Mouse (Mus musculus) monocyte, adult 2 months (primary cell): ENCODE results near the gene Veph1.
"Not testable (repeated sequence)": the region's sequence is repeated elsewhere in the genome, so short reads cannot be mapped to it uniquely, and the experiment has no call there.

ENCODE experiments used
- DNase-seq, 2 experiments: peaks; one replicate each; pipeline ENCODE4 v3.0.0; 2022; ENCODE audit warnings: low spot score in 2 of 2, low read depth in 1 of 2

Veph1 gene

DNA sequence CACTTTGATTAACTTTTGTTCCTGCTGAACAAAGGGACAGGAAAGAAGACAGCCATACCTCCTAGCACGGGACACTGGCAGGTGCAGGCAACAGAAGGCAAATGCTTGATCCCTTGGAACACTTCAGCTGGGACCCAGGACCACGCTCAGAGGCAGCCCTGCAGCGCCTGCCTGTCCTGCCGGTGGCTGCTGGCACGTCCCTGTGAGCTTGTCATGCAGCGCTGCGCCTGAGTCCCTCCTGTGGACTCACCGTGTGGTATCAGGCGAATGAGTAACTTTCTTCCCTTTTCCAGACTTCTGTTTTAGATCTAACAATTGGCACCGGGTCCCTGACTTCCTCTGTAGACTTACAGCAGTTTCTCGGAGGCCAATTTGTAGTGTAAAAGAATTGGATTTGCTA lies at the start of gene Veph1:
TSS of gene Veph1 (minus strand) at position 293 of the 400 bp plus-strand sequence.
- no peak for DNase-seq

DNA sequence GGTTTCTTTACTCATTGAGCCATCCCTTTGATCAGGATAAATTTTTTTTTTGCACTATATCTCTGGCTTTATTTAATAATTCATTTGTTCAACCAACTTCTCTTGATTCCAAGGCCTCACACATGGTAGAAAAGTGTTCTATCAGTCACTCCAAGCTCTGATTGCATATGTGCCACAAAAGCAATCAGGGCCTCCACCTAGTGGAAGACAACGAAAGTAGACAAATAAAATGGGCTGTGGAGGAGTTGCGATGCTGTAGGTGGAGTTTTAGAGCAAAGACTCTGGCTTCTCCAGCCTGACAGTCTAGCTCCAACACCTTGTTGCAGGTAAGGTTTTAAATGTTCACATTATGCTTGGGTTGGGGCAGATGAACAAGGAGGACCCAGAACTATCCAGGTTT lies 44.1 kb upstream of the Veph1 start:
- DNase-seq = no peak

DNA sequence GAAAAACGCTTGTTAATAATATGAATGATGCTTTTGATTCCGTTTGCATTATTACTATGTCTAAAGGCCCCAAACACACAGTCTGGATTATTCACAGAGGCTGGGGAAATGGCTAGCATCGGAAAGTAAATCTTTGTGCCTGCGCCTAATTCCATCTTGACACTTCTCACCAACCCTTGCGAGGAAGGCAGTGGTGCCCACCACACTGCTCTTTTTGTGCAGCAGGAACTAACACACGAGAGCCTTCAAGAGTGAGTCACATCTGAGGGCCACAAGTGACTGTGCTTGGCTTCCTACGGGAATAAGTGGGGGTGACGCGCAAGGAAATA lies 35.7 kb upstream of the Veph1 start:
- no peak for DNase-seq

DNA sequence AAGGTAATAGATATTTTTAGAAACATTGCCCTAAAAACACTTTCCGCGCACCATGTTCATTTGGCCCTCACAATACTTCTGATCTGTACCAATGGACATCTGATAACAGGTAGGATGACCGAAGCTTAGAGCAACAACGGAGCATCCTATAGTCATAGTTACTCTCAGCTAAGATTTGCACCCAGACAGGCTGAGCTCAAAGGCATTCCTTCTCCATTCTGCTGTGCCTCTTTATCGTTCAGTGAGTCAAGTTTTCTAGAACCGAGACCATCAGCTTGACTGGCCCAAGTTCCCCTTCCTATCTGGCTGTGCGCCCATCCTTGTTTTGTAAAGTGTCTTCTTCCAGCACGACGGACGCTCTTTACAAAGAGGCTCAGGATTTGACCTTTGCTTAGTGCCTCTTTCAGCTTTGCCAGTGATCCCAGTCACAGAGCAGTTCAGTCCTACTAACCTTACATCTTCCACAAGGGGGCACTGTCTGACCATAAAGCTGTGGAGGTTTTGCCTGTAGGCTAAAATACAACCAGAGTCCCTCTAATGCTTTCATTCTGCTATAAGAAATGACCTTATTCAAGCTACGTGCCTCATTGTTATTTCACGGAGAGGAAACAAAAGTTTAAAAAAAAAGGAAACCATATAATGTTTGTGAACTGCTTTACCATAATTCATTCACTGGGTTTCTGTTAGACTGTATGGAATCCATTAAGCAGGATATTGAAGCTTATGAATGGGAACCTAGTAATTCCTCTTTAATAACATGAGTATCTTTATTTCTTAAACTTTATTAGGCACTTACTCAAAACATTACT lies 35.2 kb upstream of the Veph1 start:
- DNase-seq = no peak

DNA sequence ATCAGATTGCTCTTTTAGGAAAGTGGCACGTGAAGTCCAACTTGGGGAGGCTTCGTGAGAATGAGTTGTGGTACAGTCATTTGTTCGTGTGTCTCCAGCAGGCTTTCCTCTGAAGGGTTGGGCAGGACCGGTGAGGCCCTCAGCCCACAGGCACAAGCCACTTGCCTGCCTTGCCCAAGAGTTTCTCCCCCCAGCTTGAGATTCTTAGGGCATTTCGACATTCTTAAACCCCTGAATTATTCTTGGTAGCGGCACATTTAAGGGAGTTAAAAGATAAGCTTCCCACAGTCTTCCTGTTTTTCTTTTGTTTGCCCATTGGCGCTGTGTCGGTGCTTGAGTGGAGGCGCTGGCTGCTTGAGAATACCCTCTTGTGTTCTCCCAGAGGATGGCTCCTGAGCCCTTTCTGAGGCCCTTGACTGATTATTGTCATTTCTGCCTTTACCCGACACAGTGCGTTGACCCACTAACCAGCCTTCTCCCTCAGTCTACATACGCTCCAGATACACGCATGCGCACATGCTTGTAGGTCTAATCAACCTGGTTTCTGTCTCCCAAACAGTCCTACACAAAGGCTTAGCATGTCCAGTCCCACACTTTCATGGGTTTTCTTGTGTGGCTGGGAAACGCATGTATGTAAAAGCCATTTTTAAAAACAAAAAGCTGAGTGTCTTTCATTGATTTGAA lies 34.4 kb upstream of the Veph1 start:
- no peak for DNase-seq

DNA sequence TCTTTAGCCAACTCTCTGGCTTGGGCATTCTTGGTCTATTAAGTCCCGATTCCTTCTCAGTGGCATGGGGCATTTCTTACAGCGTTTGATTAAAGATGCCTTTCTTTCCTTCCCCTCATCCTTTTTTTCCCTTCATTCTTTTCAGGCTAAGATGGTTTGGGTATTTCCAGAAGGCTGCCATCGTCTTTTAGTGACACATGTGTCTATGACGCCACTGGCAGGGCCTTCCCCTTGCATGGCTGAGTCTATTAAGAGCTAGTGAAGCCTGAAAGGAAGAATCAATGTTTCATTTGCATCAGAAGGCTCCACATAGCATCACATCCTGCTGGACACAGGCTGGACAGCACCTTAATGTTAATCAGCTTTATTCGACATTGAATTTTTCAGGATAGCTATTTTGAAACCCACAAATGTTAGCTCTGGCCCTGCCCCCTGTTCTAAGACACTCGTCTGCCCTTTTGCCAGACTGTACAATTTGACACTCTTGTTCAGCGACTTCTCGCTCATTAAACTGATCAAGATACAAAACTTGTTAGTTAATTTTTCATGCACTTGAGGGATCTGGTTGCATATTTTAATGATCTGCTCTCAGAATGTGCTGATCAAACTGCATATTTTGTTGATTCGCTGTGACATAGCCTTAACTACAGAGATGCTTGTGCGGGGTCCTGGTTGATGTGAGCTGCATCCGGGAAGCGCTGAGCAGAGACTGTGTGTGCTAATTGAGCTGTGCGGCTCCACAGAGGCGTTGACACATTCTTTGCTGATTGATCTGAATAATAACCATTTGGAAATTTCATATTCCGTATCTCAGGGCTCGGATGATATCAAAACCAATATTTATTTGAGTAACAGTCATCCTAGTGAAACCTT lies 29.6 kb upstream of the Veph1 start:
- DNase-seq = no peak

DNA sequence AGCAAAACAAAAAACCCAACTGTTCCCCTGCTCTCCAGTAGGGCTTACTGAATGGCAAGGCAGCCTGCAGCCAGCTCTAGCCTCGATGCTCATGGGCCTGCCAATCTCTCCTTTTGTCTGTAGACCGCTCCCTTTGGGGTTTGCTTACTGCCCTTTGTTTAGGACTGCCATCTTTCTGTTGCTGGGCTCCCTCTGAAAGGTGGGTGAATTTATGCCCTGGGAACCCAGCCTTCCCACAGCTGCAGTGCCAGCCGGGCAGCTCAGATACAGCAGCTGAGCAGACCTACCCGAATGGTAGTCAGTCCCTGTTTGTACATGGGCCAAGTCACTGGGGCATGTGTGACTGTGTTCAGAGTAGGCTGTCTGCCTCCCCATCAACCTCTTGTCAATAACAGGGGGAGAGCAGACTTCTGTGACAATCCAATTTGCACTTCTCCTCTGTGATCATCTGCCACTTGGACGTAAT lies 28.9 kb upstream of the Veph1 start:
- DNase-seq = no peak

DNA sequence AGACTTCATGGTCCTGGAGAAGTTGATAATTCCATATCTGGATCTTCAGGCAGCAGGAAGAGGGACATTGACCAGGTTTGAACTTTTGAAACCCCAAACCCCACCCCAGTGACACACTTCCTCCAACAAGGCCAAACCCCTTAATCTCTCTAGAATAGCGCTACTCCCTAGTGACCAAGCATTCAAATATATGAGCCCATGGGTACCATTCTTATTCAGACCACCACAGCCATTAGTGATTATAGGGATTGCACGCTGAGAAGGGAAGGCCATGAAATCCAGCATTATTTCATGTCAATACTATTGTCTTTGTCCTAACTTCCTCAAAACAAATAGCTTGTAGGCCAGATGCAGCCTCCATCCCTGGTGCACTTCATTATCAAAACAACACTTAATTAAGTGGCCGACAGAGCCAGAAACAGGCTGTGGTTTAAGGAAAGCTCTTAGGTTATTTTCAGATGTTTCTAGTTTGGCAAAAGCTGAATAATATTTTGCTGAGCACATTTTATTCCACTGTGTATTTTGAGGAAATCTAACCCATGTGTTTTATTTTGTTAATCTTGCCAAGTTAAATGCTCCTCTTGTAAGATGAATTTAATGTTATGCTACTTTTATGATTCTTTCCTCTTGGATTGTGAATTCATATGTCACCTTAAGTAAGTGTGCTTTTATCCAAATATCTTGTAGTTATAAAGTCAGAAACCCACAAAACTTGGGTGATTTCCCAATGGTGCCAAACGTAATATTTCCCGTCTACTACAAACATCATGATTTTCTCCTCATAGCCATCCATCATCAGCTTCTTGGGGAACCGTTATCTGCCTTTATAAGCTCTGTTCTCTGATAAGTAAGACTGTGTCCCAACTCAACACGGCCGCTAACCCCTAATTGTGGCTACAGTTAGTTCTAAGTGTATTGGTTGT lies 18.4 kb upstream of the Veph1 start:
- DNase-seq = no peak

DNA sequence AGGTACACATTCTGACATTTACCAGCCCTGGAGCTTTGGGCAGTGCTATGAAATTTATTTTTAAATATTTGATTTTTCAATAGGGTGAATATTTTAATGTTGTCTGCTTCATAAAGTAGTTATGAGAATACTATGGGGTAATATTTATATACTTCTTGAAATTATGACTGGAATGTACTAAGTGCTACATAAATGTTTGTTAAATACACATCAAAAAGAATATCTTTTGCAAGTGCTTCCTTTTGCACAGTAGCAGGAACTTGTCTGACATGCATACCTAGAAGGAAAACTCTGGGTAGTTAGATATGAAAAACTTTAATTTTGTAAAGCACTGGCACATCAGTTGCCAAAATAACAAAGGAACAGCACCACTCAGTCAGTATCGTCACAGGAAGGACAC lies 13.9 kb upstream of the Veph1 start:
- no peak for DNase-seq

DNA sequence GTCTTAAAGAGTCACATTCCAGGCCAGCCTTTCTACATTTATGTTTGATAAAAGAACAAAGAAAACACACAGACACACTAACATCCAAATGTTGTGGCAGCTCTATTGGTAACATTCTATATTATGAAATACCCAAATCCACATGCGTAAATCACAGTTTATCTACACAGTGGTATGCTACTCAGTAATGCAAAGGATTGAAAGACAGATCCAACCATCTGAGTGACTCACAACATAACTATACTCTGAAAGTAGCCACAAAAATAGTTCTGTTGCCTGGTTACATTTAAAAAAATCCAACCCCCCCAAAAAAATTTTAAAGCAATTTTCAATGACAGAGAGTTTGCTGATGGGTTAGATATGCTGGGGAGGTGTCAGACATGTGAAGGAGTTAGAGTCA lies 12.9 kb upstream of the Veph1 start:
- no peak for DNase-seq

DNA sequence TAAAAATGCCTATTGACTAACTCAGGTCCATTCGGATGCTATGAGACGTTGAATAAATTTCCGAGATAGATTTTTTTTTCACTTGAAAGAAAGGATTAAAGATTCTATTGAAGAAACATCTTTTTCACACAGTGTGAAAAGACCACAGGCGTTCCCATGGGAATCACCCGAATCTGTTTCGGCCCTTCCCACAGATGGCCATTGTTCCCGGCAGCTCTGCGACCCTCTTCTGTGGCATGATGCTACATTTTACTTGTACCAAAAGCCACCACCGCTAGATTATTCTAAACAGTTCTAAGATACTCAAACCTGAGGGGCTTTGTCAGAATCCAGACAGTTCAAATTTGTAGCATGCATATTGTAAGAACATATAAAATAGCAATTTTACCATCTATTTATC lies 1.4 kb downstream of the Veph1 start:
- DNase-seq = no peak

DNA sequence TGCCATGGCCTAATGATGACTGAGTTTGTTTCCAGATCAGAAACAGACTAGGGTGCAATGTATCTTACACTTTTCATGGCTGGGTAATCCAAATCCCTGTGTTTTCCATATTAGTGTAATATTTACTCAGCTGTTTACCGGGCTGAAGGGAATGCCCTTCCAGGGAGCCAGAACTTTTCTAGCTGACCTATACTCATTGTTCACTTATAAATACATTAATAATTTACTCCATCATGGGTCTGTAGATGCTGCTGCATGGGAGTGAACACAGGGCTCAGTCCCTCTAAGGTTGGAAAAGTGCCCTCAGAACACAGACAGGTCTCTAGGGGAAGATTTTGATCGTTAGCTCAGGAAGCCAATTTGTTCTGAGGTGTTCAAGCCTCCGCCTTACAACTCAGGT lies 1.9 kb downstream of the Veph1 start:
- DNase-seq = no peak

DNA sequence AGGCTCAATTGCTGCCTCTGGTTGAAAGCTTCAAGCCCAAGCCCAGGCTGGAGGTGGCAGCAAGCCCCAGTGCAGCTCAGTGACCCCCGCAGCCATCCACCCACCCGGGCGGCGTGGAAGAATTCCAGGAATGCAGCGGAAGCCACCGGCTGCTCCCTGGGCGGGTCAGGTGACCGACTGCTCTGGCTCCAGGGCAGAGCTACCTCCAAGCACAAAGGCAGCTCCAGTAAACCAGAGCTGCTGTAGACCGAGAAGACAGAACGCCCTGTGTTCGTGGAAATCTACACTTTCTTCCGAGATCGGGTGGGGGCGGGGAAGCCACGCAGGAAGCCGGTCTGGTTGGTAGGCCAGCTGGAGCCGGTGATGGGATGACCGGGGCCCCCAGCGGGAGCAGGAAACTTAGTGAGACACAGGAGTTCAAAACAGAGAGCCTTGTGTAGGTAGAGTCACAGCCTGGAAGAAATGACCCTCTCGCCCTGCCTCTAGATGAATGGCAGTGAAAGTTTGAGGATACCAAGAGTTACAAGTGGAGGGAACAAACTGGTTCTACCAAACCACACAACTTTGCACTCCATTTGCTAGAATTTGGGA lies 4.2 kb downstream of the Veph1 start:
- no peak for DNase-seq

DNA sequence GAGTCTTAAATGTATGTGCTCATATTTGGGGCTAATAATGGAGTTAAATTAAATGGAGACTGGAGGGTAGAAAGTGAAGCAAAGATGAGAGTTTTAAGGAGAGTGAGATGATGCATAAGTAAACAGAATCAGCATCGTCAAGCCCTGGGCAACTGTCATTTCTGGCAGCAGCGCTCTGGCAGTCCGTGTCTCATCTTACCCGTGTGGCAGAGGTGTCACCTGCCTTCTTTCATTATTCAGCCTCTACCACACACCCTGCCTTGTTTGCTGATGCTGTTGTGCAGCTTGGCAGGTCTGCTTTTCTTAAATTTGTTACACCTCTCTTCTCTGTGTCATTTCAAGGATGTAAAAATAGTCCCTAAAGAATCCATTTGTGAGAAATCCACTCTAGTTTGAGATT lies 33.4 kb downstream of the Veph1 start:
- DNase-seq = no peak

DNA sequence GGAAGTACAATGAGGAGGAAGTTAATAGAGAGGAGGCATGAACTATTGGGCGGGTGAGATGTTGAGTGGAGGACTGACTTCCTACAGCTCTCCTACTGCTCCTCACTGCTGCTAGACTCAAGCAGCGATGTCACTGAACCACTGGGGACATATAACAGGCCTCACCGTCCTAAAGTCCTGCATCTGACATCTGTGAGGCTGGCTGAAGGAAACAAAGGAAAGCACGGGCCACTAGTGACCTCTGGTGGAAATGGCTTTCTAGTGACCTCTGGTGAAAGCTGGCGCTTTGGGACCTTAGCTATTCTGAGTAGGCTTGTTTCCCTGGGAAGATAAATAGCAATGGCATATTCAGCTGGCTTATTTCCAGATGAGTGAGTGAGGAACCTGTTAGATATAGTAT lies 34.3 kb downstream of the Veph1 start:
- no peak for DNase-seq

DNA sequence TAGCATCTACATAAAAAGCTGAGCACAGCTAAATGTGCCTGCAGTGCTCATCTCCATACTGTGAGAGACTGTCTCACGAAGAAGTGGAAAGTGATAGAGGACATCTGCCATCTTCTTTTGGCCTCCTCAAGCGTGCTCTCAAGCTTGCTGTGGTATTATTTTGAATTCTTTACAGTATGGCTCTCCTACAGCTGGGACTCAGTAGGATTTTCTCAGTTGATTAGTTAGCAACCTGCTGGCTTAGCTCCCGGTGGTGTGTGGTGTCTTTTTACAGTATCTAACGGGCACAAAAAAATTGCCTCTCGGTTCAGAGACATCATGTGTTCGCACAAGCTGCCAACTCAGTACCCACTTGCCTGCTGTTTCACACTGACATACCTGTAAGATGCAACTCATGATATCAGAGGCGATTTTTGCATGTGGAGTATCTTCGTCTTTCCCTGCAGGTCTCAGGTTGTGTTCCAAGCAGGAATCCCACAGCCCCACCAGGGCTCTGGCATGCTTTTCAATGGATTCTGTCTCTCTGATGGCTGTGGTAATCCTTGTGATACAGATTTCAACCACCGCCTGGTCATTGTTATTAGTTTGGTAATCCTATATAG lies 42.0 kb downstream of the Veph1 start:
- no peak for DNase-seq

DNA sequence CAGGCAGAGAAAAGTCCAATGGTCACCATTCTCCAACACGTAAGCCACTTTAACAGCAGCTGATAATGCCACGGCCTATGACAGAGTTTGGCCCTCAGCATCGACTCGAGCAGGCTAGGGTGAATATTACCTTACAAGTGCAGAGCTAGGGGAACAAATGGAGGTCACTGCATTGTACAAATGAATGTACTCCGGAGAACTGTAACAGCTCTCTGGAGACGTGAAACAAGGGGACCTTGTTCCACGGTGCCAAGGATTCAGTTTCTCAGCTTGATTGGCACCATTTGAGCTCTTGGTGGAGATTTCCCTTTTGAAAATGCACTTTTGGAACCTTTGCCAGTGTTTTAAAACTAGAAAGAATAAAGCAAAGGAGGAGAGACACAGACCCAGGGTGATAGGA lies 44.8 kb downstream of the Veph1 start:
- no peak for DNase-seq

DNA sequence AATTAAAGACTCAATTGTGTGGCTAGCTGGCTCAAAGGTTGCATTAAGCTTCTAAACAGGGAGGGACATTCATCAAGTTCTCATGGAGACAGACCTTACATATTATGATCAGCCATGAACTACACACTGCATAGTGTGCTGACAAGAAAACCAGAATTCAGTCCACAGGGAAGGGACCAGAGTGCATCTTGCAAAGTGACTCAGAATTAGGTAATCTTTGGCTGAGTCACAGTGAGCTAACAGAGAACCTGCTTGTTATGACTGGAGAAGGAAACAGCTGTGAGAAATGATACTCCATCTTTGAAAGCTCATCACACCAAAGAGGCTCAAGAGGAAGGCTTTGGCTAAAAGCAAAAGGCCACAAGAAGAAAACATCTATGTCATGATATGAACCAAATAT lies 56.2 kb downstream of the Veph1 start:
- no peak for DNase-seq

DNA sequence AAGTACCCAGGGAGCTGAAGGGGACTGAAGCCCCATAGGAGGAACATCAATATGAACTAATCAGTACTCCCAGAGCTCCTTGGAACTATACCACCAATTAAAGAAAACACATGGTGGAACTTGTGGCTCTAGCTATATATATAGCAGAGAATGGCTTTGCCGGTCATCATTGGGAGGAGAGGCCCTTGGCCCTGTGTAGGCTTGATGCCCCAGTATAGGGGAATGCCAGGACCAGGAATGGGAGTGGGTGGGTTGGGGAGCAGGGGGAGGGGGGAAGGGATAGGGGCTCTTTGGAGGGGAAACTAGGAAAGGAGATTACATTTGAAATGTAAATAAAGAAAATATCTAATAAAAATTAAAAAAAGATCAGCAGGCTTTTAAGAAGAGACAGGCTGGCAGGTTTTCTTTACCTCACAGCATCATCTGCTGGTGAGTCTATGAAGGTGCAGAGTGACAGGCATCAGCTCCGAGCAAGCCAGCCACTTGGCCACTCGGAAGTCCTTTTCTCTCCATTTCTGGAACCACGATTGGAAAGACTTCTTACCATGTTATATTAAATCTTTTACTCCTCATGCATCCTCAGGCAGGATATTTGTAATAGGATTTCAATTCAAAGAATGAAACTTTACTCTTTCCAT lies 60.3 kb downstream of the Veph1 start:
- not testable (repeated sequence) for DNase-seq
